Mouse (Mus musculus): Measurements from ENCODE around the gene Gm10024. TPM values are rescaled to one million over a fixed set of nuclear protein-coding genes. Genes with fewer than 3 reads are reported as not detected.
"Not testable (repeated sequence)": the region's sequence is repeated elsewhere in the genome, so short reads cannot be mapped to it uniquely, and the experiment has no call there.

Gene Gm10024
- total RNA-seq (2014; fragmentation: Nextera tagmentation), result not detected in 2 replicates
- not detected in 2 replicates for total RNA-seq (2017)

GRCm38 (mm10) chr10:77711157-77711556, at the start of gene Gm10024:
Gene Gm10024 (plus strand): TSS chr10:77711457.
- ATAC-seq (replicated peaks; ENCODE audit: low FRiP score, low TSS enrichment, poor library complexity, severe bottlenecking), result not testable (repeated sequence)

DNA sequence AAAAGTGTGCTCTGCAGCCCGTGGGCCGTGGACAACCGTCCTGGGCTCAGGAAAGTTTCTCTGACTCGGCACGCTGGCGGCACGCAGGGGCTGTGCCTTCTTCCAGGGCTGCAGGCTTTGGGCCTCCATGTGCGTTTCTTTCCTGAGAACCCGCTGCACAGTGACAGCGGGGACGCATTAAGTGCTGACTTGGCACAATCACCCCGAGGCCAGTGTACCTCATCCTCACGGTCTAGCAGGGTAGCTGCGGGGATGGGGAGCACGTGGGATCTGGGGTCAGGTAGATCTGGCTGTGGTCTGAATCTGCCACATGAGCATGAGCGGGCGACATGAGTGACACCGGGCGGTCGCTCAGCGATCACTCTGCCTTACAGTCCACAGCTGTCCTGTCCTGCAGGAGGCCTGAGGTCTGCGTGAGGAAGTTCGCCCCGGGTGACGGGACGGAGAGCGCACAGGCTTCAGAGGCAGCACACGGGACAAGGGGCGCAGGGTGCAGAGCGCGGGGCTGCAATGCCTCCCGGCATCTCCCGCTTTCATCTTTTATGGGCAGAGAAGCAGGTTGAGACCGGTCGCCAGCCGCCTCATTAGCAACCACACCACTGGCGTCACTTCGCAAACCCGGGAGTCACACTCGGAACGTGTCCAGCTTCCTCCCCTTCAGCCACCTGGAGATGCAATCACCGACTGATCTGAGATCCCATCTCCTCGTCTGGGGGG, 47.1 kb upstream of the Gm10024 start:
- no peak for ATAC-seq (replicated peaks; ENCODE audit: low FRiP score, low TSS enrichment, poor library complexity, severe bottlenecking)

- no peak for ATAC-seq (replicated peaks; ENCODE audit: low FRiP score, low TSS enrichment, poor library complexity, severe bottlenecking)
Observed at GRCm38 (mm10) chr10:77666342-77666741, 44.9 kb upstream of the Gm10024 start.

GRCm38 (mm10) chr10:77667402-77667801, 43.9 kb upstream of the Gm10024 start:
- ATAC-seq (replicated peaks; ENCODE audit: low FRiP score, low TSS enrichment, poor library complexity, severe bottlenecking), result no peak

- no peak for ATAC-seq (replicated peaks; ENCODE audit: low FRiP score, low TSS enrichment, poor library complexity, severe bottlenecking)
Observed at GRCm38 (mm10) chr10:77670710-77671109, 40.5 kb upstream of the Gm10024 start.

- peak; percentile 80 for ATAC-seq (replicated peaks; ENCODE audit: low FRiP score, low TSS enrichment, poor library complexity, severe bottlenecking)
Observed at GRCm38 (mm10) chr10:77671519-77671918, 39.7 kb upstream of the Gm10024 start.

DNA sequence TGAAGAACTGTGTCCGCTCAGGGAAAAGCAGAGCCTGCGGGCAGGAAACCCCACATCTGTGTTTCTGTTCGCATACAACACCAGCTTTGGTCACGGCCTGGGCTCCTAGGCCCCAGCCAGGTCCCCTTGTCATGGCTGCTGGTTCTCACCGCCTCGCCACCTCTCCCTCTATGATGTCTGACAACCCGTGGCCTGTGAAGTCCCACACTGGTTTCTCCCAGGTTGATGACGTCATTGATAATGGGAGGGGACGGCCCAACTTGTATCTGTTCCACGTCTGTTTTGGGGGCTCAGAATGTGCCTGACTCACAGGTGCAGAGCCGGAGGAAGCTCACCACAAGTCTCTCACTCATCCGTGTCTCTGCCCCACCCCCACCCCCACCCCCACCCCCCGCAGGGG, 37.5 kb upstream of the Gm10024 start:
- no peak for ATAC-seq (replicated peaks; ENCODE audit: low FRiP score, low TSS enrichment, poor library complexity, severe bottlenecking)

- ATAC-seq (replicated peaks; ENCODE audit: low FRiP score, low TSS enrichment, poor library complexity, severe bottlenecking), result no peak
Observed at GRCm38 (mm10) chr10:77677562-77677961, 33.7 kb upstream of the Gm10024 start.

DNA sequence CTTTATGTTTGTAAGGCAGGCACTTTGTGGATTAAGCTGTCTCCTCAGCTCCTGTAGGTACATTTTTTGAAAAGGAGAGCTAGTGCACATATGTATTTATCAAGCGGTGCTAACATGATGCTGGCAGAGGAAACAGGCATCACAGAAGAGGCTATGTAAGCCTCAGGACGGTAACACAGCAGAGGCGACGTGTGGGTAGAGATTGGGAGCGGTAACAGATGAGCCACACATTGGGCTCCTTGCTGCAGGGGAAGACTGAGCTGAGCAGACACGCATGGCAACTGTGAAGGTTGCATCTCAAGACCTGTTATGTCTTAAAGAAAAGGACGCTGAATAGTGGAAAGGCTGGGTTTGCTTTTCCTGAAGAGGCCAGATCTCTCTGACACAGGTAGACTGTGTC, 28.3 kb upstream of the Gm10024 start:
- no peak for ATAC-seq (replicated peaks; ENCODE audit: low FRiP score, low TSS enrichment, poor library complexity, severe bottlenecking)

GRCm38 (mm10) chr10:77684181-77684580, 27.1 kb upstream of the Gm10024 start:
- ATAC-seq (replicated peaks; ENCODE audit: low FRiP score, low TSS enrichment, poor library complexity, severe bottlenecking), result no peak

GRCm38 (mm10) chr10:77685895-77686664, 25.2 kb upstream of the Gm10024 start, which contains the start of gene Tspear:
Gene Tspear (plus strand): TSS chr10:77686569.
- ATAC-seq (replicated peaks; ENCODE audit: low FRiP score, low TSS enrichment, poor library complexity, severe bottlenecking), result no peak

DNA sequence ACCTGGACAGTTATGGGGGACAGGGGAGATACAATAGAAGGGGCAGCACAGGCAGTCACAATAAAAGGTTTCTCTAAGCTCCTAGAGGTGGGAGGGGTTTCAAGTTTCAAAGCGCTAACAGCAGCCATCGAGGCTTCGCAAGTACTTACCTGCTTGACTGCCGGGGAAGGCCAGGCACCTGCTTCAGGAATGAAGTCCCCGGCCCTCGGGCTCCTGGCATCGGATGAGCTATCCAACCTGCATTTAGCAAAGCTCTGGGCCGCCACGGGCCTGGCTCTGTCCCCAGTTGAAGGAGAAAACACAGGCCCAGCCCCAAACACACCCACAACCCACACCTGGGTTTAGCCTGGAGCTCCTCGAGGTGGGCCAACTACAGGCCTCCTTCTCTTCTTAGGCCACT, 24.2 kb upstream of the Gm10024 start:
- ATAC-seq (replicated peaks; ENCODE audit: low FRiP score, low TSS enrichment, poor library complexity, severe bottlenecking), result no peak

GRCm38 (mm10) chr10:77690356-77690807, 20.9 kb upstream of the Gm10024 start, which contains the start of gene Gm19402:
Gene Gm19402 (minus strand): TSS chr10:77690757.
- ATAC-seq (replicated peaks; ENCODE audit: low FRiP score, low TSS enrichment, poor library complexity, severe bottlenecking), result not testable (repeated sequence)

DNA sequence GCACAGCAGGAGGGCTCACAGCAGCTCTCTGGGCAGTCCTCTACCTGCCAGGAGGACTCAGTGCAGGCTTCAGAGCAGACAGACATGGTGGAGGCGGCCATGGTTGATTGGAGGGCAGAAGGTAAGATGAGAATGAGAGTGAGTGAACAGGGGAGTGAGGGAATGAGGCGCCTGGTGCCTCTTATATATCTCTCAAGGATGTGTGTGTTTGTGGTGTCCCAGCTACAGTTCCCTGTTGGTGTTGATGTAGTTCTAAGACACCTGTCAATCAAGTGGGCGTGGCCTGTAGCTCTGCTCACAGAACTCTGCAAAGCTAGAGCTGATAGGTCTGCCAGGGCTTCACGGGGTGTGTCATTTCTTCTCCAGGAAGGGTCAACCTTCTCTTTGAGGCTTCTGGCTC, 14.1 kb upstream of the Gm10024 start, which contains the start of gene Gm9508:
Gene Gm9508, minus strand, starts transcription at position 101 of the 400 bp plus-strand sequence.
- no peak for ATAC-seq (replicated peaks; ENCODE audit: low FRiP score, low TSS enrichment, poor library complexity, severe bottlenecking)

GRCm38 (mm10) chr10:77706326-77706725, 4.9 kb upstream of the Gm10024 start, which contains the start of gene Gm10272:
Gene Gm10272 (plus strand): TSS chr10:77706626.
- ATAC-seq (replicated peaks; ENCODE audit: low FRiP score, low TSS enrichment, poor library complexity, severe bottlenecking), result no peak

DNA sequence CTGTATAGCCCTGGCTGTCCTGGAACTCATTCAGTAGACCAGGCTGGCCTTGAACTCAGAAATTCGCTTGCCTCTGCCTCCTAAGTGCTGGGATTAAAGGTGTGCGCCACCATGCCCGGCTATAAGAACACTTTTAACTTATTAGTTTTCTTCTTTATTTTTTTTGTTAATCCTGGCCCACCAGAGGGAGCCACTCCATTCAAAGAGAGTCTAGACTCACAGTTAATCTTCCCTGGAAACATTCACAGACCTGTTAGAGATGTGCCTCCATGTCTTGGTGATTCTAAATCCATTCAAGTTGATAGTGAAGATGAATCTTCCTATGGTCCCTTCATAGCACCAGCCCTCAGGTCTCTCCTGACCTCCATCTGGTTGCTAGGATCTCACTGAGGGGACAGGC, 1.4 kb upstream of the Gm10024 start:
- no peak for ATAC-seq (replicated peaks; ENCODE audit: low FRiP score, low TSS enrichment, poor library complexity, severe bottlenecking)

GRCm38 (mm10) chr10:77713734-77714133, 2.5 kb downstream of the Gm10024 start:
- ATAC-seq (replicated peaks; ENCODE audit: low FRiP score, low TSS enrichment, poor library complexity, severe bottlenecking), result no peak

GRCm38 (mm10) chr10:77715507-77715906, 4.2 kb downstream of the Gm10024 start, which contains the start of gene Gm10142:
Gene Gm10142 (plus strand): TSS chr10:77715807.
- no peak for ATAC-seq (replicated peaks; ENCODE audit: low FRiP score, low TSS enrichment, poor library complexity, severe bottlenecking)

- not testable (repeated sequence) for ATAC-seq (replicated peaks; ENCODE audit: low FRiP score, low TSS enrichment, poor library complexity, severe bottlenecking)
Observed at GRCm38 (mm10) chr10:77720299-77720698, 9.0 kb downstream of the Gm10024 start, which contains the start of gene Krtap12-1. Gene Krtap12-1 (plus strand): TSS chr10:77720599.

- ATAC-seq (replicated peaks; ENCODE audit: low FRiP score, low TSS enrichment, poor library complexity, severe bottlenecking), result no peak
Observed at GRCm38 (mm10) chr10:77724855-77725254, 13.6 kb downstream of the Gm10024 start.
